Mouse (Mus musculus): Measurements from ENCODE around the gene Dio3. TPM values are rescaled to one million over a fixed set of nuclear protein-coding genes. Genes with fewer than 3 reads are reported as not detected.

The Dio3 gene
- total RNA-seq (2014; rRNA removed) (2.9 and 6.8 TPM in 2 replicates), polyA plus RNA-seq (2015; fragmentation: Nextera tagmentation; extraction: Ambion mirVana) (0.98 and 1.2 TPM in 2 replicates)

GRCm38 (mm10) chr12:110278853-110279252 lies at the start of gene Dio3:
Gene Dio3 (plus strand): TSS chr12:110279068.
- peaks cover 88% of the 10 kb centered on the region for H3K27me3 ChIP-seq (ENCODE audit: insufficient read depth, low read length)
- H3K9me3 ChIP-seq (ENCODE audit: low read length) = no peaks in the 10 kb centered on the region
- H3K4me3 ChIP-seq (ENCODE audit: low read length) = peak within 1 kb of the TSS; percentile 42
- no peak for ATAC-seq
- DNase-seq (ENCODE audit: low spot score) = no peak
- H3K9ac ChIP-seq (replicated peaks; ENCODE audit: low read length) = no peak within 1 kb of the TSS; the same call in 1 of the 2 replicates
- WGBS = under 1% methylated on average over 33 of the region's 34 CpGs
- H3K36me3 ChIP-seq (ENCODE audit: insufficient read depth, low read length) = no peaks in the 10 kb centered on the region
- TF ChIP-seq CTCF (IDR thresholded peaks at IDR 0.05; ENCODE audit: low read depth) = no peak
- no peak within 1 kb of the TSS for H3K27ac ChIP-seq
- no peaks in the 10 kb centered on the region for H3K4me1 ChIP-seq (ENCODE audit: insufficient read depth, low read length)
- H3K4me2 ChIP-seq (ENCODE audit: low read depth, low read length) = peak within 1 kb of the TSS; percentile 62

- Histone ChIP-seq H3K36me3 (ENCODE audit: insufficient read depth, low read length) (no peaks in the 10 kb centered on the region), H3K4me3 (ENCODE audit: low read length) (no peak overlapping the region), H3K27ac (no peak overlapping the region), H3K27me3 (ENCODE audit: insufficient read depth, low read length) (no peaks in the 10 kb centered on the region), H3K9ac (replicated peaks; ENCODE audit: low read length) (no peak overlapping the region), H3K4me2 (ENCODE audit: low read depth, low read length) (no peak overlapping the region), H3K9me3 (ENCODE audit: low read length) (no peaks in the 10 kb centered on the region), H3K4me1 (ENCODE audit: insufficient read depth, low read length) (no peaks in the 10 kb centered on the region)
- DNase-seq (ENCODE audit: low spot score) (no peak), ATAC-seq (no peak)
- no peak for TF ChIP-seq CTCF (IDR thresholded peaks at IDR 0.05; ENCODE audit: low read depth)
- WGBS = 86% methylated on average over 7 of the region's 7 CpGs
Observed at GRCm38 (mm10) chr12:110230296-110230695, 48.6 kb upstream of the Dio3 start.

GRCm38 (mm10) chr12:110230767-110231166 lies 48.1 kb upstream of the Dio3 start:
- no peak overlapping the region for H3K27ac ChIP-seq
- H3K4me1 ChIP-seq (ENCODE audit: insufficient read depth, low read length) = no peaks in the 10 kb centered on the region
- 70% methylated on average over 8 of the region's 8 CpGs for WGBS
- DNase-seq (ENCODE audit: low spot score) (no peak), ATAC-seq (no peak)
- H3K4me2 ChIP-seq (ENCODE audit: low read depth, low read length) = no peak overlapping the region
- no peaks in the 10 kb centered on the region for H3K36me3 ChIP-seq (ENCODE audit: insufficient read depth, low read length)
- TF ChIP-seq CTCF (IDR thresholded peaks at IDR 0.05; ENCODE audit: low read depth) = no peak
- H3K4me3 ChIP-seq (ENCODE audit: low read length) = no peak overlapping the region
- no peaks in the 10 kb centered on the region for H3K27me3 ChIP-seq (ENCODE audit: insufficient read depth, low read length)
- no peak overlapping the region for H3K9ac ChIP-seq (replicated peaks; ENCODE audit: low read length)
- H3K9me3 ChIP-seq (ENCODE audit: low read length) = no peaks in the 10 kb centered on the region

DNA sequence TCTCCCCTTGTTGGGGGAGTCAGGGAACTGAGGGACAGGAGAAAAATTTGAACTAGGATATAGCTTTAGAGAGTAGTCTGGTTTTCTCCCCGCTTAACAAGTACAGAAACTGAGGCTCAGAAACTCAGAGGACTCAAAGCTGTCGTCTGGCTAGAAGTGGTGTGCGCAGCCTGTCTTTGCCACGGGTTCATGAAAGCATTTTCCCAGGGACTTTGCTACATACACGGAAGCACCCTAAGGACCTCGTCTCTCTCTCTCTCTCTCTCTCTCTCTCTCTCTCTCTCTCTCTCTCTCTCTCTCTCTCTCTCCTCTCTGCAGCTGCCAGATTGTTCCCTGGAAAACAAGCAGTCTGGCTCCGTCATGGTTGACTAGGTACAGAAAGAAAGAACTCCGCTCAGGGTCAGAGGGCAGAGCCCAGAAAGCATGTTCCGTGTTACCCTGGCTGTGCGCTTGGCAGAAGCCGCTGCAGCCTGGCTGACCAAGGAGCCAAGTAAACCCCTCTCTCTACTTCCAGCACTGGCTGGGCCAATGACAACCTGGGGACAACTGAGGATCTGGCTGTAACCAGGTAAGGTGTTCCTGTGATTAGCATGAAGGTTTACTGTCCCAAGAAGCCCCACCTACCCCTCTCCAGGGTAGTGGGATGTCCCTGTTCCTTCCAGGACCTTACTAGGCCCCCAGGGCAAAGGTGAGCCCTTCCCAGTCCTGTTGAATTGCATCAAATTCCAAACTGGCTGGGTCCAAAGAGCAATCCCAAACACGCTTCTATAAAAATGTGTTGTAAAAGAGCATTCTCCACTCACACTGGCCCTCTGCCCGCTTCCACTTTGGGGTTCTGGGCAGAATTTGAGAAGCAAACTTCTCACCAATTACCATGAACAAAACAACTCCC lies 46.9 kb upstream of the Dio3 start:
- H3K4me1 ChIP-seq (ENCODE audit: insufficient read depth, low read length) = no peaks in the 10 kb centered on the region
- WGBS = 33% methylated on average over 13 of the region's 13 CpGs
- no peak overlapping the region for H3K9ac ChIP-seq (replicated peaks; ENCODE audit: low read length)
- DNase-seq (ENCODE audit: low spot score) (peak; percentile 25), ATAC-seq (no peak)
- TF ChIP-seq CTCF (IDR thresholded peaks at IDR 0.05; ENCODE audit: low read depth) = no peak
- H3K27me3 ChIP-seq (ENCODE audit: insufficient read depth, low read length) = no peaks in the 10 kb centered on the region
- H3K9me3 ChIP-seq (ENCODE audit: low read length) = no peaks in the 10 kb centered on the region
- no peak overlapping the region for H3K4me3 ChIP-seq (ENCODE audit: low read length)
- H3K27ac ChIP-seq = no peak overlapping the region
- H3K36me3 ChIP-seq (ENCODE audit: insufficient read depth, low read length) = no peaks in the 10 kb centered on the region
- H3K4me2 ChIP-seq (ENCODE audit: low read depth, low read length) = no peak overlapping the region

DNA sequence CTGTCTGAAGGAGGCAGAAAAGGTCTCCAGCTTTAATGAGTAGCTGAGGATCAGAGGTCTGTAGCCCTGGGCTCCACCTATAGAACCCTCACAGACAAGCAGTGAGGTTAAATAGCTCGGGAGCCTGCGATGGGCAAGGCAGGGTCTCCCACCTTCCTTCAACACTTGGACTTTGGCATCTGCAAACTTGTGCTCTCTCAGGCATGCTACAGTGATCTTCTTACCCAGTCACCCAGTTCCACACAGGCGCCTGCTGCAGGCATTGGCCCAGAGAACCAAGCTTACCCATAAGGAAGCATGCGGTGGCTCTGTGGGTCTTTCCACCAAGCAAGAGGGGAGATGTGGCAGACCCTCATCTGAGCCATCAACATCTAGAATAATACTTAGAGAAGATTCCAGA lies 43.0 kb upstream of the Dio3 start:
- 94% methylated on average over 4 of the region's 4 CpGs for WGBS
- no peak overlapping the region for H3K27ac ChIP-seq
- no peak overlapping the region for H3K9ac ChIP-seq (replicated peaks; ENCODE audit: low read length)
- no peaks in the 10 kb centered on the region for H3K4me1 ChIP-seq (ENCODE audit: insufficient read depth, low read length)
- no peaks in the 10 kb centered on the region for H3K36me3 ChIP-seq (ENCODE audit: insufficient read depth, low read length)
- no peak overlapping the region for H3K4me2 ChIP-seq (ENCODE audit: low read depth, low read length)
- TF ChIP-seq CTCF (IDR thresholded peaks at IDR 0.05; ENCODE audit: low read depth) = no peak
- no peaks in the 10 kb centered on the region for H3K9me3 ChIP-seq (ENCODE audit: low read length)
- H3K4me3 ChIP-seq (ENCODE audit: low read length) = no peak overlapping the region
- DNase-seq (ENCODE audit: low spot score) (no peak), ATAC-seq (no peak)
- no peaks in the 10 kb centered on the region for H3K27me3 ChIP-seq (ENCODE audit: insufficient read depth, low read length)

DNA sequence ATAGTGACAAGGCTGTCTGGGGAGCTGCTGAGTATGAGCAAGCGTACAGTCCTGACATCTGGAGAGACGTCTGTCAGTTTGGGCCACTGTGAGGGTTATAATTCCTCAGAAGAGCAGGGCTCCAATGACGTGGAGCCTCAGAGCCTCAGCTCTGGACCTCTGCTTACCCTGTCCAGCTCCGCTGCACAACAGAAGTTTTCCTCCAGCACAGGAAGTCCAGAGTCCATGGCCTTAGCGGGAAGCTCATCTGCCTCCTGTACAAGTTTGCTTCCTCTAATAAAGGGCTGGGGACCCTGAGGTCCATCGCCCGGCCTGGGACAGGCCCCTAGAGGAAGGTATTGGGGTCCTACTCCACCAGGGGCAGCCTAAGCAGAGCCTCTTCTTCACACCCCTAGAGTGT lies 41.8 kb upstream of the Dio3 start:
- H3K27me3 ChIP-seq (ENCODE audit: insufficient read depth, low read length) = no peaks in the 10 kb centered on the region
- 86% methylated on average over 7 of the region's 7 CpGs for whole genome bisulfite sequencing
- TF ChIP-seq CTCF (IDR thresholded peaks at IDR 0.05; ENCODE audit: low read depth) = no peak

DNA sequence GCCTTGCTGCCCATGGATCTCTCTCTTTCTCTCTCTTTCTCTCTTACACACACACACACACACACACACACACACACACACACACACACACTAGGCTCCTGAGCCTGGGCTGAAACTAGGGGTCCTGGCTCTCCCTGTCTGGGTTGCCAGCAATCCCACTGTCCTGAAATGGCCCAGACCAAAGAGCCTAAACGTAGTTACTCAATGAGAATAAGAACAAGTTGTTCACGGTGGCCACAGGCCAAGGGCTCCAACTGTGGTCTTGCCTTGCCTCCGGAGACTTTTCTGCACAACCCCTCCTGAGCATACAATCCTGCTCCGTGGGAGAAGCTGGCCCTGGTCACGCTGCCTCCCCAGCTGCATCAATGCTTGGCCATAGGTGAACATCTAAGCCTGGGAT lies 39.5 kb upstream of the Dio3 start:
- DNase-seq (ENCODE audit: low spot score) (no peak), ATAC-seq (no peak)
- no peaks in the 10 kb centered on the region for H3K9me3 ChIP-seq (ENCODE audit: low read length)
- H3K4me1 ChIP-seq (ENCODE audit: insufficient read depth, low read length) = no peaks in the 10 kb centered on the region
- no peak overlapping the region for H3K27ac ChIP-seq
- H3K9ac ChIP-seq (replicated peaks; ENCODE audit: low read length) = no peak overlapping the region
- H3K36me3 ChIP-seq (ENCODE audit: insufficient read depth, low read length) = no peaks in the 10 kb centered on the region
- no peaks in the 10 kb centered on the region for H3K27me3 ChIP-seq (ENCODE audit: insufficient read depth, low read length)
- WGBS = 52% methylated on average over 5 of the region's 5 CpGs
- no peak for TF ChIP-seq CTCF (IDR thresholded peaks at IDR 0.05; ENCODE audit: low read depth)
- no peak overlapping the region for H3K4me2 ChIP-seq (ENCODE audit: low read depth, low read length)
- no peak overlapping the region for H3K4me3 ChIP-seq (ENCODE audit: low read length)

More for the DNA sequence above, 41.8 kb upstream of the Dio3 start:
- Histone ChIP-seq H3K36me3 (ENCODE audit: insufficient read depth, low read length) (no peaks in the 10 kb centered on the region), H3K27ac (no peak overlapping the region), H3K4me2 (ENCODE audit: low read depth, low read length) (no peak overlapping the region), H3K9ac (replicated peaks; ENCODE audit: low read length) (no peak overlapping the region), H3K4me1 (ENCODE audit: insufficient read depth, low read length) (no peaks in the 10 kb centered on the region), H3K9me3 (ENCODE audit: low read length) (no peaks in the 10 kb centered on the region), H3K4me3 (ENCODE audit: low read length) (no peak overlapping the region)
- DNase-seq (ENCODE audit: low spot score) (no peak), ATAC-seq (no peak)
